Mouse (Mus musculus) midbrain, embryonic 10.5 days (tissue): Measurements from ENCODE around the gene Olfr1425. TPM values are rescaled to one million over a fixed set of nuclear protein-coding genes. Genes with fewer than 3 reads are reported as not detected.
"Not testable (repeated sequence)": the region's sequence is repeated elsewhere in the genome, so short reads cannot be mapped to it uniquely, and the experiment has no call there.

Experiments
- DNase-seq: peaks from one replicate; pipeline ENCODE4 v3.0.0-alpha.2; 2017; ENCODE audit warnings: low spot score
- H3K27ac ChIP-seq: fragments of 300-500 bp; sonication (generic); replicated peaks from 2 replicates; pipeline ENCODE4 v1.5.1; 2016; ENCODE audit warnings: mild to moderate bottlenecking
- H3K27me3 ChIP-seq: fragments of 300-500 bp; sonication (generic); 2 replicates; pipeline ENCODE4 v1.6.1; 2016; ENCODE audit warnings: low read depth, mild to moderate bottlenecking; ENCODE audit not compliant: poor library complexity, severe bottlenecking
- H3K36me3 ChIP-seq: fragments of 300-500 bp; sonication (generic); 2 replicates; pipeline ENCODE4 v1.6.1; 2016; ENCODE audit warnings: mild to moderate bottlenecking, moderate library complexity
- H3K4me1 ChIP-seq: fragments of 300-500 bp; sonication (generic); 2 replicates; pipeline ENCODE4 v1.6.1; 2016
- H3K4me3 ChIP-seq: fragments of 300-500 bp; sonication (generic); 2 replicates; pipeline ENCODE4 v1.5.1; 2016; ENCODE audit warnings: mild to moderate bottlenecking, moderate library complexity
- H3K9me3 ChIP-seq: fragments of 300-500 bp; sonication (generic); replicated peaks from 2 replicates; pipeline ENCODE4 v1.6.1; 2016; ENCODE audit warnings: mild to moderate bottlenecking
- WGBS: fragments of 180-500 bp; shearing (Covaris S2); methylation state at CpG from one replicate; pipeline ENCODE4 v1.1.7; 2016; 5-methylcytosine and 5-hydroxymethylcytosine counted together
- polyA plus RNA-seq: library from polyadenylated mRNA; unstranded; fragments of >200 nt; fragmentation: Nextera tagmentation; extraction: Ambion mirVana; gene quantifications from 2 replicates; pipeline ENCODE4 v1.2.1, GENCODE M21; 2016

Olfr1425 gene
- not detected in 2 replicates for polyA plus RNA-seq

GRCm38 (mm10) chr19:12077631-12078030, at the start of gene Olfr1425:
TSS of gene Olfr1425 (minus strand) at chr19:12077731.
- WGBS = 87% methylated on average over 4 of the region's 4 CpGs
- not testable (repeated sequence) for H3K9me3 ChIP-seq, H3K27me3 ChIP-seq, H3K27ac ChIP-seq, H3K4me1 ChIP-seq, H3K36me3 ChIP-seq, H3K4me3 ChIP-seq, DNase-seq

- WGBS = 82% methylated on average over 3 of the region's 3 CpGs
- Histone ChIP-seq H3K4me3 (no peak within 1 kb of the TSS), H3K27me3 (no peaks in the 10 kb centered on the region), H3K27ac (no peak within 1 kb of the TSS), H3K4me1 (no peaks in the 10 kb centered on the region), H3K9me3 (no peaks in the 10 kb centered on the region), H3K36me3 (no peaks in the 10 kb centered on the region)
- DNase-seq = no peak
These were observed 45.6 kb upstream of the Olfr1425 start, which contains the start of gene Olfr76 for GRCm38 (mm10) chr19:12123103-12123502. TSS of gene Olfr76 (minus strand) at chr19:12123203.

- Histone ChIP-seq H3K36me3 (no peaks in the 10 kb centered on the region), H3K9me3 (no peaks in the 10 kb centered on the region), H3K27me3 (no peaks in the 10 kb centered on the region), H3K27ac (no peak overlapping the region), H3K4me1 (no peaks in the 10 kb centered on the region), H3K4me3 (no peak overlapping the region)
- no peak for DNase-seq
- 86% methylated on average over 3 of the region's 3 CpGs for WGBS
These were observed 38.9 kb upstream of the Olfr1425 start for GRCm38 (mm10) chr19:12116464-12116863.

GRCm38 (mm10) chr19:12115797-12116196, 38.3 kb upstream of the Olfr1425 start, which contains the start of gene Olfr1428:
TSS of gene Olfr1428 (minus strand) at chr19:12115897.
- 80% methylated on average over 1 of the region's 1 CpGs for whole genome bisulfite sequencing
- no peak within 1 kb of the TSS for H3K4me3 ChIP-seq
- H3K27me3 ChIP-seq = no peaks in the 10 kb centered on the region
- H3K4me1 ChIP-seq = no peaks in the 10 kb centered on the region
- no peaks in the 10 kb centered on the region for H3K9me3 ChIP-seq
- no peaks in the 10 kb centered on the region for H3K36me3 ChIP-seq
- H3K27ac ChIP-seq = no peak within 1 kb of the TSS
- no peak for DNase-seq

GRCm38 (mm10) chr19:12113807-12114206, 36.3 kb upstream of the Olfr1425 start:
- DNase-seq = no peak
- 74% methylated on average over 1 of the region's 1 CpGs for WGBS
- Histone ChIP-seq H3K4me1 (no peaks in the 10 kb centered on the region), H3K27ac (no peak overlapping the region), H3K4me3 (no peak overlapping the region), H3K9me3 (no peaks in the 10 kb centered on the region), H3K36me3 (no peaks in the 10 kb centered on the region), H3K27me3 (no peaks in the 10 kb centered on the region)

GRCm38 (mm10) chr19:12104541-12104940, 27.0 kb upstream of the Olfr1425 start:
- Histone ChIP-seq H3K27me3 (no peaks in the 10 kb centered on the region), H3K36me3 (no peaks in the 10 kb centered on the region), H3K9me3 (no peaks in the 10 kb centered on the region), H3K4me1 (no peaks in the 10 kb centered on the region), H3K4me3 (no peak overlapping the region), H3K27ac (no peak overlapping the region)
- DNase-seq = no peak
- WGBS = 73% methylated on average over 1 of the region's 1 CpGs

- Histone ChIP-seq H3K4me1 (no peaks in the 10 kb centered on the region), H3K9me3 (no peaks in the 10 kb centered on the region), H3K27me3 (no peaks in the 10 kb centered on the region), H3K36me3 (no peaks in the 10 kb centered on the region), H3K4me3 (no peak within 1 kb of the TSS), H3K27ac (no peak within 1 kb of the TSS)
- DNase-seq = no peak
- 95% methylated on average over 2 of the region's 2 CpGs for WGBS
These were observed 25.7 kb upstream of the Olfr1425 start, which contains the start of gene Olfr1427 for GRCm38 (mm10) chr19:12103234-12103633. TSS of gene Olfr1427 (minus strand) at chr19:12103334.

- Histone ChIP-seq H3K27me3 (no peaks in the 10 kb centered on the region), H3K4me1 (no peaks in the 10 kb centered on the region), H3K9me3 (no peaks in the 10 kb centered on the region), H3K36me3 (no peaks in the 10 kb centered on the region), H3K27ac (no peak within 1 kb of the TSS), H3K4me3 (no peak within 1 kb of the TSS)
- WGBS = 92% methylated on average over 1 of the region's 1 CpGs
- no peak for DNase-seq
These were observed 14.4 kb upstream of the Olfr1425 start, which contains the start of gene Olfr1426 for GRCm38 (mm10) chr19:12091913-12092312. TSS of gene Olfr1426 (minus strand) at chr19:12092013.

GRCm38 (mm10) chr19:12069546-12069945, 8.0 kb downstream of the Olfr1425 start:
- not testable (repeated sequence) for H3K4me1 ChIP-seq, H3K27ac ChIP-seq, H3K36me3 ChIP-seq, H3K27me3 ChIP-seq, H3K4me3 ChIP-seq, DNase-seq, H3K9me3 ChIP-seq
- 74% methylated on average over 1 of the region's 1 CpGs for whole genome bisulfite sequencing

GRCm38 (mm10) chr19:12067806-12068205, 9.7 kb downstream of the Olfr1425 start:
- not testable (repeated sequence) for H3K27ac ChIP-seq, H3K36me3 ChIP-seq, H3K4me3 ChIP-seq, H3K27me3 ChIP-seq, DNase-seq, H3K4me1 ChIP-seq, H3K9me3 ChIP-seq
- 73% methylated on average over 1 of the region's 1 CpGs for WGBS

- not testable (repeated sequence) for H3K4me3 ChIP-seq, DNase-seq, H3K27ac ChIP-seq, H3K4me1 ChIP-seq, H3K9me3 ChIP-seq, H3K36me3 ChIP-seq, H3K27me3 ChIP-seq
- 93% methylated on average over 1 of the region's 1 CpGs for WGBS
These were observed 14.9 kb downstream of the Olfr1425 start, which contains the start of gene Olfr1424 for GRCm38 (mm10) chr19:12062582-12062981. TSS of gene Olfr1424 (minus strand) at chr19:12062682.

- Histone ChIP-seq H3K27me3 (no peaks in the 10 kb centered on the region), H3K4me3 (no peak overlapping the region), H3K27ac (no peak overlapping the region), H3K9me3 (no peaks in the 10 kb centered on the region), H3K36me3 (no peaks in the 10 kb centered on the region), H3K4me1 (no peaks in the 10 kb centered on the region)
- no peak for DNase-seq
- WGBS = 89% methylated on average over 5 of the region's 5 CpGs
These were observed 34.4 kb downstream of the Olfr1425 start for GRCm38 (mm10) chr19:12043163-12043562.

GRCm38 (mm10) chr19:12041217-12041616, 36.3 kb downstream of the Olfr1425 start, which contains the start of gene Olfr1423:
TSS of gene Olfr1423 (minus strand) at chr19:12041317.
- Histone ChIP-seq H3K27ac (no peak within 1 kb of the TSS), H3K4me1 (no peaks in the 10 kb centered on the region), H3K27me3 (no peaks in the 10 kb centered on the region), H3K4me3 (no peak within 1 kb of the TSS), H3K36me3 (no peaks in the 10 kb centered on the region), H3K9me3 (no peaks in the 10 kb centered on the region)
- DNase-seq = no peak
- 71% methylated on average over 2 of the region's 2 CpGs for WGBS

GRCm38 (mm10) chr19:12037727-12038126, 39.8 kb downstream of the Olfr1425 start:
- H3K27me3 ChIP-seq = no peaks in the 10 kb centered on the region
- H3K9me3 ChIP-seq = no peaks in the 10 kb centered on the region
- DNase-seq = no peak
- no peak overlapping the region for H3K27ac ChIP-seq
- no peak overlapping the region for H3K4me3 ChIP-seq
- H3K36me3 ChIP-seq = no peaks in the 10 kb centered on the region
- H3K4me1 ChIP-seq = no peaks in the 10 kb centered on the region
